Mouse (Mus musculus) MEL (cell line): ENCODE results near the gene Fgfr2. TPM values are rescaled to one million over a fixed set of nuclear protein-coding genes. Genes with fewer than 3 reads are reported as not detected.

Source experiments
- DNase-seq: peaks from one replicate; pipeline ENCODE4 v3.0.0; 2011; ENCODE audit warnings: low read depth, low spot score
- H3K27ac ChIP-seq: 2 replicates; pipeline ENCODE4 v1.5.1; 2012; ENCODE audit warnings: low read depth, mild to moderate bottlenecking, control low read depth, low read length, moderate library complexity; ENCODE audit not compliant: control insufficient read depth
- H3K27me3 ChIP-seq, 2 experiments: fragments of 150-350 bp in 1 of 2; sonication (generic) in 1 of 2; 2 replicates each; pipeline ENCODE4 v1.6.1; 2012; ENCODE audit warnings: low read length in 2 of 2, mild to moderate bottlenecking in 2 of 2, improper control_type of control experiment in 1 of 2, moderate library complexity in 1 of 2; ENCODE audit not compliant: insufficient read depth in 2 of 2, control insufficient read depth in 1 of 2
- H3K36me3 ChIP-seq, 2 experiments: 2 replicates each; pipeline ENCODE4 v1.6.1; 2012 to 2014; ENCODE audit warnings: low read length in 2 of 2, improper control_type of control experiment in 1 of 2, inconsistent platforms in 1 of 2, mild to moderate bottlenecking in 1 of 2; ENCODE audit not compliant: insufficient read depth in 2 of 2, control insufficient read depth in 1 of 2
- H3K4me1 ChIP-seq, 2 experiments: fragments of 150-350 bp in 1 of 2; sonication (generic) in 1 of 2; 2 replicates each; pipeline ENCODE4 v1.6.1; 2012; ENCODE audit warnings: low read length in 2 of 2, improper control_type of control experiment in 1 of 2, mild to moderate bottlenecking in 1 of 2; ENCODE audit not compliant: insufficient read depth in 2 of 2, control insufficient read depth in 1 of 2
- H3K4me3 ChIP-seq, 2 experiments: fragments of 150-350 bp in 1 of 2; sonication (generic) in 1 of 2; 2 replicates each; pipeline ENCODE4 v1.5.1; 2012; ENCODE audit warnings: low read depth in 2 of 2, low read length in 2 of 2, mild to moderate bottlenecking in 2 of 2, moderate library complexity in 2 of 2, control low read depth in 1 of 2, improper control_type of control experiment in 1 of 2; ENCODE audit not compliant: control insufficient read depth in 1 of 2, insufficient read depth in 1 of 2
- H3K79me2 ChIP-seq: 2 replicates; pipeline ENCODE4 v1.6.1; 2012; ENCODE audit warnings: mild to moderate bottlenecking, low read length, moderate library complexity; ENCODE audit not compliant: control insufficient read depth, poor library complexity, insufficient read depth
- H3K9ac ChIP-seq: 2 replicates; pipeline ENCODE4 v1.6.1; 2012; ENCODE audit warnings: low read depth, mild to moderate bottlenecking, control low read depth, low read length, moderate library complexity; ENCODE audit not compliant: control insufficient read depth, poor library complexity, severe bottlenecking
- H3K9me3 ChIP-seq: fragments of 150-350 bp; sonication (generic); replicated peaks from 2 replicates; pipeline ENCODE4 v1.6.1; 2012; ENCODE audit warnings: mild to moderate bottlenecking, low read length, improper control_type of control experiment, moderate library complexity; ENCODE audit not compliant: insufficient read depth
- BHLHE40 ChIP-seq: IDR thresholded peaks from 2 replicates; pipeline ENCODE4 v1.6.1; 2012; ENCODE audit warnings: low read depth, mild to moderate bottlenecking, inconsistent platforms, low read length, improper control_type of control experiment, borderline replicate concordance
- CHD1 ChIP-seq: IDR thresholded peaks from 2 replicates; pipeline ENCODE4 v1.6.1; 2012; ENCODE audit warnings: low read depth, mild to moderate bottlenecking, inconsistent platforms, low read length, improper control_type of control experiment
- CHD2 ChIP-seq: IDR thresholded peaks from 2 replicates; pipeline ENCODE4 v1.6.1; 2011; ENCODE audit warnings: low read length, improper control_type of control experiment
- CTCF ChIP-seq, 3 experiments: IDR thresholded peaks in 2 of 3; conservative IDR thresholded peaks in 1 of 3; 2 replicates each; pipeline ENCODE4 v1.5.1; 2011 to 2012; ENCODE audit warnings: low read length in 3 of 3, low read depth in 2 of 3, mild to moderate bottlenecking in 2 of 3, improper control_type of control experiment in 1 of 3, inconsistent platforms in 1 of 3, mixed read lengths in 1 of 3, moderate library complexity in 1 of 3; ENCODE audit not compliant: control insufficient read depth in 1 of 3, insufficient read depth in 1 of 3, poor library complexity in 1 of 3, severe bottlenecking in 1 of 3
- E2F4 ChIP-seq: IDR thresholded peaks from 2 replicates; pipeline ENCODE4 v1.6.1; 2011; ENCODE audit warnings: low read depth, low read length, improper control_type of control experiment, borderline replicate concordance
- ELF1 ChIP-seq: IDR thresholded peaks from 2 replicates; pipeline ENCODE4 v1.6.1; 2014; ENCODE audit warnings: low read depth, mild to moderate bottlenecking, inconsistent platforms, low read length, improper control_type of control experiment, moderate library complexity
- EP300 ChIP-seq, 2 experiments: IDR thresholded peaks; 2 replicates each; pipeline ENCODE4 v1.6.1; 2011; ENCODE audit warnings: improper control_type of control experiment in 2 of 2, low read length in 2 of 2, low read depth in 1 of 2, mild to moderate bottlenecking in 1 of 2
- ETS1 ChIP-seq: IDR thresholded peaks from 2 replicates; pipeline ENCODE4 v1.6.1; 2012; ENCODE audit warnings: low read depth, mild to moderate bottlenecking, inconsistent platforms, low read length, improper control_type of control experiment, moderate library complexity
- GABPA ChIP-seq: IDR thresholded peaks from 2 replicates; pipeline ENCODE4 v1.6.1; 2012; ENCODE audit warnings: low read depth, mild to moderate bottlenecking, inconsistent platforms, low read length, improper control_type of control experiment, moderate library complexity
- GATA1 ChIP-seq: IDR thresholded peaks from 2 replicates; pipeline ENCODE4 v1.6.1; 2011; ENCODE audit warnings: low read depth, low read length, improper control_type of control experiment
- HCFC1 ChIP-seq: IDR thresholded peaks from 2 replicates; pipeline ENCODE4 v1.6.1; 2012; ENCODE audit warnings: low read depth, mild to moderate bottlenecking, inconsistent platforms, low read length, improper control_type of control experiment, moderate library complexity
- KAT2A ChIP-seq: conservative IDR thresholded peaks from 2 replicates; pipeline ENCODE4 v1.6.1; 2012; ENCODE audit warnings: low read depth, low read length, improper control_type of control experiment, inconsistent platforms
- MAX ChIP-seq: IDR thresholded peaks from 2 replicates; pipeline ENCODE4 v1.6.1; 2011; ENCODE audit warnings: low read length, improper control_type of control experiment
- MAZ ChIP-seq: IDR thresholded peaks from 2 replicates; pipeline ENCODE4 v1.6.1; 2012; ENCODE audit warnings: low read depth, mild to moderate bottlenecking, inconsistent platforms, low read length, improper control_type of control experiment
- MEF2A ChIP-seq: IDR thresholded peaks from 2 replicates; pipeline ENCODE4 v1.6.1; 2014; ENCODE audit warnings: low read depth, mild to moderate bottlenecking, inconsistent platforms, low read length, improper control_type of control experiment; ENCODE audit not compliant: poor library complexity, insufficient replicate concordance, severe bottlenecking; ENCODE audit errors: extremely low read depth
- MXI1 ChIP-seq: IDR thresholded peaks from 2 replicates; pipeline ENCODE4 v1.6.1; 2011; ENCODE audit warnings: mild to moderate bottlenecking, low read depth, low read length, improper control_type of control experiment
- MYC ChIP-seq: IDR thresholded peaks from 2 replicates; pipeline ENCODE4 v1.6.1; 2011; ENCODE audit warnings: low read depth, mild to moderate bottlenecking, low read length, improper control_type of control experiment, moderate library complexity
- NELFE ChIP-seq: IDR thresholded peaks from 2 replicates; pipeline ENCODE4 v1.6.1; 2011; ENCODE audit warnings: low read depth, low read length, improper control_type of control experiment
- POLR2A ChIP-seq, 2 experiments: IDR thresholded peaks; 2 replicates each; pipeline ENCODE4 v1.6.1; 2011 to 2012; ENCODE audit warnings: low read length in 2 of 2, mild to moderate bottlenecking in 2 of 2, control low read depth in 1 of 2, improper control_type of control experiment in 1 of 2, low read depth in 1 of 2, moderate library complexity in 1 of 2; ENCODE audit not compliant: control insufficient read depth in 1 of 2, insufficient read depth in 1 of 2, poor library complexity in 1 of 2
- POLR2AphosphoS2 ChIP-seq: IDR thresholded peaks from 2 replicates; pipeline ENCODE4 v1.6.1; 2011; ENCODE audit warnings: low read length, improper control_type of control experiment
- RCOR1 ChIP-seq: IDR thresholded peaks from 2 replicates; pipeline ENCODE4 v1.6.1; 2012; ENCODE audit warnings: low read depth, mild to moderate bottlenecking, inconsistent platforms, low read length, improper control_type of control experiment
- SIN3A ChIP-seq: IDR thresholded peaks from 2 replicates; pipeline ENCODE4 v1.6.1; 2012; ENCODE audit warnings: low read length, improper control_type of control experiment, inconsistent platforms
- SMC3 ChIP-seq: IDR thresholded peaks from 2 replicates; pipeline ENCODE4 v1.6.1; 2011; ENCODE audit warnings: low read depth, low read length, improper control_type of control experiment
- TAL1 ChIP-seq: IDR thresholded peaks from 2 replicates; pipeline ENCODE4 v1.6.1; 2012; ENCODE audit warnings: mild to moderate bottlenecking, inconsistent platforms, low read length, moderate library complexity, mixed read lengths
- TBP ChIP-seq: IDR thresholded peaks from 2 replicates; pipeline ENCODE4 v1.8.0; 2011; ENCODE audit warnings: low read depth, low read length, improper control_type of control experiment
- TCF12 ChIP-seq: IDR thresholded peaks from 2 replicates; pipeline ENCODE4 v1.6.1; 2014; ENCODE audit warnings: low read depth, mild to moderate bottlenecking, inconsistent platforms, low read length, improper control_type of control experiment, moderate library complexity
- UBTF ChIP-seq: IDR thresholded peaks from 2 replicates; pipeline ENCODE4 v1.6.1; 2012; ENCODE audit warnings: low read depth, mild to moderate bottlenecking, inconsistent platforms, low read length, improper control_type of control experiment, moderate library complexity, borderline replicate concordance; ENCODE audit not compliant: insufficient read depth
- USF1 ChIP-seq: IDR thresholded peaks from 2 replicates; pipeline ENCODE4 v1.6.1; 2014; ENCODE audit warnings: low read depth, mild to moderate bottlenecking, inconsistent platforms, low read length, improper control_type of control experiment, moderate library complexity
- USF2 ChIP-seq, 2 experiments: IDR thresholded peaks; 2 replicates each; pipeline ENCODE4 v1.6.1; 2011 to 2012; ENCODE audit warnings: improper control_type of control experiment in 2 of 2, low read length in 2 of 2, borderline replicate concordance in 1 of 2, inconsistent platforms in 1 of 2, low read depth in 1 of 2, mild to moderate bottlenecking in 1 of 2; ENCODE audit not compliant: insufficient read depth in 1 of 2
- ZMIZ1 ChIP-seq: IDR thresholded peaks from 2 replicates; pipeline ENCODE4 v1.6.1; 2012; ENCODE audit warnings: low read depth, mild to moderate bottlenecking, inconsistent platforms, low read length, improper control_type of control experiment, moderate library complexity
- ZNF384 ChIP-seq: IDR thresholded peaks from 2 replicates; pipeline ENCODE4 v1.6.1; 2012; ENCODE audit warnings: low read depth, mild to moderate bottlenecking, inconsistent platforms, low read length, improper control_type of control experiment
- polyA plus RNA-seq, 2 experiments: library from polyadenylated mRNA; stranded (reverse) in 1 of 2; unstranded in 1 of 2; fragments of >175 nt in 1 of 2; fragments of >200 nt in 1 of 2; gene quantifications; 2 replicates each; pipeline versions ENCODE4 v1.2.1 to v1.2.4; 2012; ENCODE audit warnings: low replicate concordance in 2 of 2, low read depth in 1 of 2; ENCODE audit not compliant: insufficient read length in 2 of 2, insufficient read depth in 1 of 2, missing spikeins in 1 of 2
- total RNA-seq: library from RNA; depleted of rRNA; stranded (reverse); fragments of 300-350 nt; gene quantifications from 2 replicates; pipeline ENCODE4 v1.2.3, GENCODE M21; 2012

Fgfr2 gene
- total and polyA plus RNA-seq, 3 experiments, result not detected

DNA sequence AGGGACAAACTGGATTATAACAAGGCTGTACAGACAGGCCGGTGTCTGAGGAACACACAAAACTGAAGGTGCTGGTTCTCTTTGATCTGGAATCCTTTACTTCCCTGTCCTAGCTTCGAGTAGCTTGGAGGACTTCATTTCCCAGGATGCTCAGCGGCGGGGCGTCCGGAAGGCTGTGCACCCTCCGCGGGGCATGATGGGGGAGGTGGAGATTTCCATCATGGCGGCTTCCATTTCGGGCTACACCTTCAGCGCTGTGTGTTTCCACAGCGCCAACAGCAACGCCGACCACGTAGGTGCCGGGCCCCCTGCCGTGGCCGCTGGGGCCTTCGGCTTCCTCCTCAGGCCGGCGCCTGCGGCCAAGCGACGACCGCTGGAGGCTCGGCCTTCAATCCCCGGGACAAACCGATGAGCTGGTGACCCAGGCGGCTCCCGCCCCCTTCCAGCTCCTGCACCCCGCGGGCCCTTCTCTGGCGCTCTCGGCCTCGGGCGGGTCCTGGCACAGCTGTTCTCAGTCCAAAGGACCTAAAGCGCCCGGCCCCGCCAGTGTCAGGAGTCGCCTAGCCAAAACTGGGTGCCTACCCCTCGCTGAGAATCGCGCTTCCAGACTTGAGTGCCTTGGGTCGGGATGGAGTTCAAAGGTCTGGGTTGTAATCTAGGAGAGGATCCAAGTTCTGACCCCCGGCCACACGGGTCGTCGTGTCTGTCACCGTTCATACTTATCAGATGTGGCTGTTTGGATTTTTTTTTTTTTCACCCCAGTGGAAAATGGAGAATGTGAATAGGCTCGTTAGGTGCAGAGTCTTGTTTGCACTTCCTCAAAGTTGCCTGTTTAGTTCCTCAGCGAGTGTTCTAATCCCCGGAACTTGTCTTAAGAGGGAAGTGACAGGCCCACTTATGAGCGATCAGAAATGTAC is 263.9 kb downstream of the Fgfr2 start, which contains the start of gene Abraxas2:
Gene Abraxas2 (plus strand): TSS at position 184 of the 917 bp plus-strand sequence.
- H3K27ac ChIP-seq, result peak within 1 kb of the TSS; percentile 93
- peaks cover 8 to 12% of the 10 kb centered on the region in 2 experiments for H3K4me1 ChIP-seq
- peaks cover 0 to 31% of the 10 kb centered on the region in 2 experiments; a peak in 2 of 4 replicates for H3K36me3 ChIP-seq
- no peak for TF ChIP-seq CHD2
- TF ChIP-seq MEF2A, result no peak
- peak; percentile 76 for TF ChIP-seq TCF12
- peak; percentile 89 for TF ChIP-seq ZNF384
- TF ChIP-seq NELFE, result peak; percentile 85
- TF ChIP-seq RCOR1, result 0 out of 2 replicates have a peak, but pooled peaks have one; percentile 41
- peak; percentile 50 for TF ChIP-seq MXI1
- no peak for TF ChIP-seq CTCF (IDR thresholded peaks at IDR 0.05 in 2 of 3, conservative IDR thresholded peaks at IDR 0.05 in 1 of 3; ENCODE audit: control insufficient read depth in 1 of 3, insufficient read depth in 1 of 3, low read depth in 2 of 3, low read length in 3 of 3, poor library complexity in 1 of 3, severe bottlenecking in 1 of 3)
- TF ChIP-seq ZMIZ1, result peak; percentile 71
- peak; percentile 98 for TF ChIP-seq HCFC1
- peak; percentile 48; the same call in 1 of the 2 replicates for TF ChIP-seq GATA1
- no peak for TF ChIP-seq USF1
- TF ChIP-seq E2F4, result no peak
- TF ChIP-seq ELF1, result peak; percentile 96
- peak; percentile 89 for TF ChIP-seq TBP
- no peak for TF ChIP-seq EP300 (IDR thresholded peaks at IDR 0.05; ENCODE audit: low read depth in 1 of 2, low read length in 2 of 2)
- TF ChIP-seq MYC, result 0 out of 2 replicates have a peak, but pooled peaks have one; percentile 57
- no peak; the same call in 1 of the 2 replicates for TF ChIP-seq POLR2AphosphoS2
- TF ChIP-seq UBTF, result 0 out of 2 replicates have a peak, but pooled peaks have one; percentile 62
- no peak for TF ChIP-seq TAL1
- TF ChIP-seq POLR2A (IDR thresholded peaks at IDR 0.05; ENCODE audit: control insufficient read depth in 1 of 2, insufficient read depth in 1 of 2, low read depth in 1 of 2, low read length in 2 of 2, poor library complexity in 1 of 2), result peak; percentile 70 to 81
- peak; percentile 92 for TF ChIP-seq KAT2A
- TF ChIP-seq SMC3, result no peak
- TF ChIP-seq SIN3A, result peak; percentile 66
- no peak for TF ChIP-seq GABPA
- peak; percentile 22 for TF ChIP-seq MAX
- no peak for TF ChIP-seq CHD1
- TF ChIP-seq BHLHE40, result no peak
- peak; percentile 26; the same call in 1 of the 2 replicates for TF ChIP-seq ETS1
- TF ChIP-seq MAZ, result peak; percentile 54; the same call in 1 of the 2 replicates
- no peak for TF ChIP-seq USF2 (IDR thresholded peaks at IDR 0.05; ENCODE audit: borderline replicate concordance in 1 of 2, insufficient read depth in 1 of 2, low read depth in 1 of 2, low read length in 2 of 2)
- H3K9ac ChIP-seq, result peak within 1 kb of the TSS; percentile 97
- H3K9me3 ChIP-seq, result no peaks in the 10 kb centered on the region
- peak; percentile 96 for DNase-seq
- peak within 1 kb of the TSS; percentile 79 to 96 for H3K4me3 ChIP-seq
- H3K27me3 ChIP-seq, result no peaks in the 10 kb centered on the region
- H3K79me2 ChIP-seq, result peaks cover 37% of the 10 kb centered on the region
